Comparison of ENCODE assay signal across 17 mouse cellular contexts in genomic region chr10:89481638-89482037, GRCm38 (mm10). TPM values are rescaled to one million over a fixed set of nuclear protein-coding genes. Genes with fewer than 3 reads are reported as not detected.
DNase-seq lines count a peak whose midpoint lies in the region; ATAC-seq lines count a peak whose summit lies in the region.
"Had no signal": no experiment of that assay in that cellular context is flagged by ENCODE, and none has a peak within 500 bp of the region (broad histone marks: within the 10 kb centered on the region; RNA-seq: fewer than 3 reads in every experiment).

No protein-coding gene starts in this region.

- no peaks in the 10 kb centered on the region for H3K36me3 ChIP-seq in forebrain, embryonic 13.5 days (ENCODE audit: poor library complexity, severe bottlenecking)
- no peaks in the 10 kb centered on the region for H3K36me3 ChIP-seq in forebrain, embryonic 12.5 days (replicated peaks)
- no peaks in the 10 kb centered on the region for H3K36me3 ChIP-seq in forebrain, embryonic 15.5 days
- no peaks in the 10 kb centered on the region for H3K36me3 ChIP-seq in midbrain, embryonic 14.5 days (ENCODE audit: control insufficient read depth, insufficient read depth, low read length)
- H3K36me3 ChIP-seq: embryonic facial prominence, embryonic 15.5 days; liver, embryonic 15.5 days had no signal

- H3K9ac ChIP-seq in forebrain, embryonic 13.5 days: no peak overlapping the region
- no peak overlapping the region for H3K9ac ChIP-seq in forebrain, embryonic 12.5 days
- no peak overlapping the region for H3K9ac ChIP-seq in forebrain, embryonic 15.5 days (replicated peaks)
- H3K9ac ChIP-seq in midbrain, embryonic 14.5 days (replicated peaks; ENCODE audit: low read length): no peak overlapping the region
- H3K9ac ChIP-seq: embryonic facial prominence, embryonic 15.5 days; liver, embryonic 15.5 days had no signal

- no peaks in the 10 kb centered on the region for H3K9me3 ChIP-seq in forebrain, embryonic 13.5 days (replicated peaks)
- H3K9me3 ChIP-seq in forebrain, embryonic 12.5 days: no peaks in the 10 kb centered on the region
- no peaks in the 10 kb centered on the region for H3K9me3 ChIP-seq in forebrain, embryonic 15.5 days
- H3K9me3 ChIP-seq in midbrain, embryonic 14.5 days (ENCODE audit: control insufficient read depth, low read length): no peaks in the 10 kb centered on the region
- H3K9me3 ChIP-seq: embryonic facial prominence, embryonic 15.5 days; liver, embryonic 15.5 days; megakaryocyte, embryonic 14.5 days had no signal

- peaks cover 11% of the 10 kb centered on the region for H3K4me1 ChIP-seq in forebrain, embryonic 13.5 days
- H3K4me1 ChIP-seq in forebrain, embryonic 12.5 days: peaks cover 13% of the 10 kb centered on the region
- H3K4me1 ChIP-seq in forebrain, embryonic 15.5 days: peaks cover 12% of the 10 kb centered on the region
- peaks cover 11% of the 10 kb centered on the region for H3K4me1 ChIP-seq in midbrain, embryonic 14.5 days (ENCODE audit: control insufficient read depth, insufficient read depth, low read length)
- H3K4me1 ChIP-seq: embryonic facial prominence, embryonic 15.5 days; liver, embryonic 15.5 days had no signal

- H3K27ac ChIP-seq in forebrain, embryonic 13.5 days: no peak overlapping the region
- H3K27ac ChIP-seq in forebrain, embryonic 12.5 days: no peak overlapping the region
- H3K27ac ChIP-seq in forebrain, embryonic 15.5 days (replicated peaks): no peak overlapping the region
- no peak overlapping the region for H3K27ac ChIP-seq in midbrain, embryonic 14.5 days (replicated peaks; ENCODE audit: low read depth, low read length)
- H3K27ac ChIP-seq: embryonic facial prominence, embryonic 15.5 days; gastrocnemius, adult 2 months; liver, embryonic 15.5 days had no signal

- ATAC-seq in forebrain, embryonic 13.5 days: no peak
- no peak for ATAC-seq in forebrain, embryonic 12.5 days (ENCODE audit: low FRiP score)
- peak; percentile 51; the same call in 1 of the 2 replicates for ATAC-seq in forebrain, embryonic 15.5 days (replicated peaks)
- no peak for ATAC-seq in midbrain, embryonic 14.5 days (ENCODE audit: low FRiP score, low TSS enrichment)
- ATAC-seq: lung, postnatal 0 days had no signal

- peak; percentile 28 for DNase-seq in ES-CJ7 (ENCODE audit: low read depth, low spot score)
- DNase-seq in midbrain, embryonic 14.5 days: peak; percentile 19
- no peak for DNase-seq in thymus, postnatal 10 days (ENCODE audit: low spot score in 2 of 2)
- no peak for DNase-seq in cerebellum, postnatal 14 days
- DNase-seq: adrenal gland, postnatal 25 days; cerebellum, adult 2 months; gastrocnemius, adult 2 months; kidney, adult 8-10 months; kidney, postnatal 4 days; thymus, postnatal 36 days had no signal

- peak overlapping the region; percentile 22; the same call in 1 of the 2 replicates for H3K4me2 ChIP-seq in forebrain, embryonic 13.5 days
- no peak overlapping the region for H3K4me2 ChIP-seq in forebrain, embryonic 12.5 days
- H3K4me2 ChIP-seq in forebrain, embryonic 15.5 days (replicated peaks): no peak overlapping the region
- no peak overlapping the region; the same call in 1 of the 2 replicates for H3K4me2 ChIP-seq in midbrain, embryonic 14.5 days (ENCODE audit: low read length)
- H3K4me2 ChIP-seq: embryonic facial prominence, embryonic 15.5 days; liver, embryonic 15.5 days had no signal

- H3K27me3 ChIP-seq in forebrain, embryonic 13.5 days: no peaks in the 10 kb centered on the region
- H3K27me3 ChIP-seq in forebrain, embryonic 12.5 days: no peaks in the 10 kb centered on the region; the same call in 1 of the 2 replicates
- H3K27me3 ChIP-seq in forebrain, embryonic 15.5 days: no peaks in the 10 kb centered on the region
- no peaks in the 10 kb centered on the region for H3K27me3 ChIP-seq in midbrain, embryonic 14.5 days (ENCODE audit: control insufficient read depth, insufficient read depth, low read length)
- H3K27me3 ChIP-seq: embryonic facial prominence, embryonic 15.5 days; liver, embryonic 15.5 days; megakaryocyte, embryonic 14.5 days had no signal

- no peak overlapping the region for H3K4me3 ChIP-seq in forebrain, embryonic 13.5 days
- H3K4me3 ChIP-seq in forebrain, embryonic 12.5 days (replicated peaks): no peak overlapping the region
- no peak overlapping the region for H3K4me3 ChIP-seq in forebrain, embryonic 15.5 days
- H3K4me3 ChIP-seq in midbrain, embryonic 14.5 days (replicated peaks; ENCODE audit: low read depth, low read length): no peak overlapping the region
- H3K4me3 ChIP-seq: embryonic facial prominence, embryonic 15.5 days; gastrocnemius, adult 2 months; liver, embryonic 15.5 days; megakaryocyte, embryonic 14.5 days had no signal

- 22% methylated on average over 7 of the region's 7 CpGs for WGBS in forebrain, embryonic 13.5 days
- 21% methylated on average over 7 of the region's 7 CpGs for WGBS in forebrain, embryonic 12.5 days
- 22% methylated on average over 7 of the region's 7 CpGs for WGBS in forebrain, embryonic 15.5 days
- 24% methylated on average over 7 of the region's 7 CpGs for WGBS in midbrain, embryonic 14.5 days

RNA-seq across cellular contexts. Expression of gene Gas2l3, which starts 37.9 kb away (rescaled TPM):
- 18.6 and 19.7 TPM in 2 replicates for polyA plus RNA-seq in forebrain, embryonic 13.5 days (2015; fragmentation: Nextera tagmentation; extraction: Ambion mirVana)
- 16.8 and 21.9 TPM in 2 replicates for polyA plus RNA-seq in forebrain, embryonic 12.5 days (2016; fragmentation: Nextera tagmentation; extraction: Ambion mirVana)
- 12.1 and 13.9 TPM in 2 replicates for polyA plus RNA-seq in forebrain, embryonic 15.5 days (2015; fragmentation: Nextera tagmentation; extraction: Ambion mirVana)
- polyA plus RNA-seq in midbrain, embryonic 14.5 days (2014; fragmentation: Nextera tagmentation; extraction: Ambion mirVana): 3.6 and 6.0 TPM in 2 replicates

RNA-seq across cellular contexts. Expression of gene Nr1h4, which starts 51.7 kb away (rescaled TPM):
- 0.10 TPM in 1 of 2 replicates, not detected in the other for polyA plus RNA-seq in forebrain, embryonic 13.5 days (2015; fragmentation: Nextera tagmentation; extraction: Ambion mirVana)
- polyA plus RNA-seq in forebrain, embryonic 12.5 days (2016; fragmentation: Nextera tagmentation; extraction: Ambion mirVana): not detected in 2 replicates
- polyA plus RNA-seq in forebrain, embryonic 15.5 days (2015; fragmentation: Nextera tagmentation; extraction: Ambion mirVana): 0.11 and 0.17 TPM in 2 replicates
- not detected in 2 replicates for polyA plus RNA-seq in midbrain, embryonic 14.5 days (2014; fragmentation: Nextera tagmentation; extraction: Ambion mirVana)
- polyA plus RNA-seq: embryonic facial prominence, embryonic 15.5 days had no signal

Comparison
In these comparisons a context has a peak if more than half of its experiments do, and no peak if none do; other contexts are left out.
1. DNase-seq: peak in ES-CJ7 (single experiment) and midbrain, embryonic 14.5 days (single experiment); none in thymus, postnatal 10 days (0 of 2) and cerebellum, postnatal 14 days (0 of 2).